Mouse (Mus musculus) myocyte (in vitro differentiated cells): ENCODE data around the gene Kcnf1.

ENCODE experiments used
- CEBPB ChIP-seq: IDR thresholded peaks from 2 replicates; pipeline ENCODE4 v1.6.1; 2011; ENCODE audit warnings: mild to moderate bottlenecking, moderate library complexity; ENCODE audit not compliant: poor library complexity, insufficient read depth, severe bottlenecking
- E2F4 ChIP-seq: IDR thresholded peaks from one replicate; pipeline ENCODE4 v1.6.1; 2011; ENCODE audit warnings: mild to moderate bottlenecking, control low read depth, moderate library complexity; ENCODE audit not compliant: insufficient read depth
- MAX ChIP-seq: IDR thresholded peaks from one replicate; pipeline ENCODE4 v1.6.1; 2011; ENCODE audit warnings: low read depth, mild to moderate bottlenecking, control low read depth
- MYOD1 ChIP-seq, 3 experiments: IDR thresholded peaks; one replicate each; pipeline ENCODE4 v1.6.1; 2011; ENCODE audit warnings: control low read depth in 2 of 3, low read depth in 2 of 3, mild to moderate bottlenecking in 2 of 3, moderate library complexity in 1 of 3; ENCODE audit not compliant: insufficient read length in 2 of 3, control insufficient read depth in 1 of 3
- MYOG ChIP-seq, 3 experiments: IDR thresholded peaks; one replicate each; pipeline ENCODE4 v1.6.1; 2011; ENCODE audit warnings: control low read depth in 2 of 3, low read depth in 2 of 3, mild to moderate bottlenecking in 2 of 3; ENCODE audit not compliant: insufficient read length in 2 of 3, control insufficient read depth in 1 of 3, insufficient read depth in 1 of 3
- POLR2A ChIP-seq: IDR thresholded peaks from one replicate; pipeline ENCODE4 v1.6.1; 2011; ENCODE audit warnings: low read depth, mild to moderate bottlenecking, control low read depth, moderate library complexity; ENCODE audit not compliant: insufficient read length
- POLR2AphosphoS2 ChIP-seq: IDR thresholded peaks from one replicate; pipeline ENCODE4 v1.6.1; 2011; ENCODE audit warnings: low read depth, control low read depth; ENCODE audit not compliant: insufficient read length
- REST ChIP-seq: IDR thresholded peaks from one replicate; pipeline ENCODE4 v1.6.1; 2011; ENCODE audit warnings: mild to moderate bottlenecking, control low read depth, moderate library complexity; ENCODE audit not compliant: insufficient read depth, insufficient read length
- TCF12 ChIP-seq: IDR thresholded peaks from one replicate; pipeline ENCODE4 v1.6.1; 2011; ENCODE audit warnings: mild to moderate bottlenecking, control low read depth; ENCODE audit not compliant: poor library complexity, insufficient read depth, severe bottlenecking
- USF1 ChIP-seq: IDR thresholded peaks from one replicate; pipeline ENCODE4 v1.6.1; 2011; ENCODE audit warnings: low read depth, mild to moderate bottlenecking, control low read depth, moderate library complexity

DNA sequence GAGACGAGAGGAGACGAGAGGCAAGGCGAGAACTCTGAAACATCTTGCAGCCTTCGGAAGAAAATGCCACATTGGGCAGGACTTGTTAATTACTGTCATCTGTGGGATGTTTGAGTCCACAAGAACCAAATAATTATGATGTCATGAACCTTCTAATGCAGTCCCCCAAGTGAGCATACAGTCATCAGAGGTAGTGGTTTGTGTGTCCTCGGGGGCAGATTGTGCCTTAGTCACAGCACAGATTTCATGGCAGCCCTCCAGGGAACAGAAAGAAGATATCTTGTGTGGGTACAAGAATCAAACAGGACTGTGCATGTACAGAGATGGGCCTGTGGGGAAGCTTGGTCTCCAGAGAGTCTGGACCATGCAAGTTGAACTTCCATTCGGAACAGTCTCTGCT is 17.5 kb upstream of the Kcnf1 start:
- TF ChIP-seq POLR2A = no peak
- no peak for TF ChIP-seq TCF12
- TF ChIP-seq POLR2AphosphoS2 = no peak
- no peak for TF ChIP-seq CEBPB
- no peak for TF ChIP-seq USF1
- no peak for TF ChIP-seq MYOD1 (IDR thresholded peaks at IDR 0.05; ENCODE audit: control insufficient read depth in 1 of 3, insufficient read length in 2 of 3, low read depth in 2 of 3)
- no peak for TF ChIP-seq E2F4
- TF ChIP-seq MAX = no peak
- no peak for TF ChIP-seq REST
- no peak for TF ChIP-seq MYOG (IDR thresholded peaks at IDR 0.05; ENCODE audit: control insufficient read depth in 1 of 3, insufficient read depth in 1 of 3, insufficient read length in 2 of 3, low read depth in 2 of 3)
